Mouse (Mus musculus): Measurements from ENCODE around the gene Tnfsf12. TPM values are rescaled to one million over a fixed set of nuclear protein-coding genes. Genes with fewer than 3 reads are reported as not detected.
A peak's percentile ranks its signal among the peaks of the same experiment; 100 is the strongest.

The Tnfsf12 gene
- polyA plus RNA-seq, 1 experiment from 2014 or later, result 3.9 TPM

DNA sequence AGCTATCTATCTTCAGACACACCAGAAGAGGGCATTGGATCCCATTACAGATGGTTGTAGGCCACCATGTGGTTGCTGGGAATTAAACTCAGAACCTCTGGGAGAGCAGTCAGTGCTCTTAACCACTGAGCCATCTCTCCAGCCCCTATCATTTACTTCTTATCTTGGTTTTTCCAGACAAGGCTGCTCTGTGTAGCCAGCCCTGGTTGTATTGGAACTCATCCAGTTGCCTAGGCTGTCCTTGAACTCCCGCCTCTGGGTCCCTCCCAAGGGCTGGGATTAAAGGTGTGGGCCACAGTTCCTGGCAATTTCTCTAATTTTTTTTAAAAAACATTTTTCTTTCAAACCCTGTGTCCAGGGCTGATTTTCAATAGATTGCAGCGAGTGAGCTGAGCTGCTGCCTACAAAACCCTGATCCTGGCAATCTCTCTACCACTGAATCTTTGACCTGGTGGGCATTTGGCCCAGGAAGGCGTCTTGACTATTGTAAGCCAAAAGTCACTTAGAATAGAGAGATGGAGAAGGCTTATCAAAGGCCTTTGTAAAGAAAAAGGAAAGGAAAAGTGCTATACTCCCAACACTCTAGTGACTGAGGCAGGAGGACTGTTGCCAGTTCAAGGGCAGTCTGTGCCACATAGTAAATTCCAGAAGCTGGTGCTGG, 34.3 kb downstream of the Tnfsf12 start:
- WGBS, result 81% methylated on average over 3 of the region's 3 CpGs
- no peak for ATAC-seq (ENCODE audit: insufficient number of reproducible peaks, insufficient read depth, low FRiP score, low TSS enrichment)
- Histone ChIP-seq H3K36me3 (peaks cover 62% of the 10 kb centered on the region), H3K4me2 (replicated peaks) (peak overlapping the region; percentile 55), H3K4me3 (peak overlapping the region; percentile 52), H3K27me3 (no peaks in the 10 kb centered on the region), H3K9me3 (no peaks in the 10 kb centered on the region), H3K27ac (peak overlapping the region; percentile 96), H3K9ac (peak overlapping the region; percentile 72; the same call in 1 of the 2 replicates), H3K4me1 (peaks cover 23% of the 10 kb centered on the region)

DNA sequence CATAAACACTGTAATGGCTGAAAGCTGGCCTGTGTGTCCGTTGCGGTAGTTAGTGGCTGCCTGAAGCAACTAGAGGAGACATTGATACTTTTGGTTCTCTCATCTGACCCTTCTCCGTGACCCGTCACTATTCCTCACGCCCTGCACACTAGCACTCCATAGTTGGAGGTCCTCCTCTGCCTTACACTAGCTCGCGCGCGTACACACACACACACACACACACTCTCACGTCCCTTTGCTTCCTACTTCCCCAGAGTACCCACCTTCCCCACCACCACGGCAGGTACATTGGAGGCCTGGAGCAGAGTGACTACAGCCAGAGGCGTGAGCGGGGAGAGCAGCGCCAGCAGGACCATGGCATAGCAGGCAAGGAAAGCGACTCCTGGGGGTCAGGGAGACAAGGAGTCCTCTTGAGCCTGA, 38.2 kb downstream of the Tnfsf12 start:
- Histone ChIP-seq H3K36me3 (peaks cover 57% of the 10 kb centered on the region), H3K9me3 (no peaks in the 10 kb centered on the region), H3K9ac (0 out of 2 replicates have a peak overlapping the region, but pooled peaks have one; percentile 0), H3K4me1 (peaks cover 39% of the 10 kb centered on the region), H3K4me3 (no peak overlapping the region), H3K27ac (peak overlapping the region; percentile 41; the same call in 1 of the 2 replicates), H3K27me3 (no peaks in the 10 kb centered on the region), H3K4me2 (replicated peaks) (no peak overlapping the region)
- 83% methylated on average over 15 of the region's 15 CpGs for WGBS
- ATAC-seq (ENCODE audit: insufficient number of reproducible peaks, insufficient read depth, low FRiP score, low TSS enrichment), result no peak

DNA sequence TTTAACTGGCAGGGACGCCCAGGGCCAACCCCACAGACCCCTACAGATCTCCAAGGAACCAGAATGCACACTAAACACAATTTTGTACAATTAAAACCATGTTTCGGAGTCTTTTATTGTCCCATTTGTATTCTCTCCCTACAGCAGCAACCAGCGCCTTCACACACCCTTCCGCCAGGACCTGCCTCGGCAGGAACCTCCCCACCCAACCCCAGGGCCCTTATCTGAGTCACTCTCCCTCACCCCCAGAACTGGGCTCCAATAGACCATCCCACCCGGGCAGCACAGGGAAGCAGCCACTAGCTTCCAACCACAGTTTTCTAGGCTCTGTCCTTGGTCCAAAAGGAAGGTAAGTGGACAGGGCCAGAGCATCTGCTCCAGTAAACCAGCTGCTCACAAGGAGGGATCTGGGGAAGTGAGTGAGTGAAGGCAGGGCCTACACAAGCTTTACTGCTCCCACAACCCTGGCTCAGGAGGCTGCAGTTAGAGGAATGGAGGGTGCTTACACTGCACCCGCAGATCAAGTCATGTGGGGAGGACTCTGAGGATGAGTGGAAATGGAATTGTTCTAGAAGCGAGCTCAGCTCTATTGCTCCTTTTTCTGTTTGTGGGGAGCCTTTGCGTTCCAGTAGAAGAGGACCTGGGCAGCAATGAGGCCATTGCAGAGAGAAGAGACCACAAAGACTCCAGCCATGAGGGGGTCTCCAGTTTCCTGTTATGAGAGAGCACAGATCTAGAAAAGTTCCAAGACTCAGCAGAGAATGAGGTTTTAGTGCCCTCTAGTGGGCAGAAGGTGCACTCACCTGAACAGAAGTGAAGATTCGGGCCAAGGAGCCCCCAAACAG, 38.8 kb downstream of the Tnfsf12 start:
- peaks cover 39% of the 10 kb centered on the region for H3K4me1 ChIP-seq
- WGBS, result 76% methylated on average over 10 of the region's 10 CpGs
- peaks cover 63% of the 10 kb centered on the region for H3K36me3 ChIP-seq
- no peak overlapping the region for H3K9ac ChIP-seq
- peak overlapping the region; percentile 73 for H3K27ac ChIP-seq
- no peak overlapping the region for H3K4me2 ChIP-seq (replicated peaks)
- no peaks in the 10 kb centered on the region for H3K9me3 ChIP-seq
- no peak for ATAC-seq (ENCODE audit: insufficient number of reproducible peaks, insufficient read depth, low FRiP score, low TSS enrichment)
- 0 out of 2 replicates have a peak overlapping the region, but pooled peaks have one; percentile 7 for H3K4me3 ChIP-seq
- no peaks in the 10 kb centered on the region for H3K27me3 ChIP-seq

DNA sequence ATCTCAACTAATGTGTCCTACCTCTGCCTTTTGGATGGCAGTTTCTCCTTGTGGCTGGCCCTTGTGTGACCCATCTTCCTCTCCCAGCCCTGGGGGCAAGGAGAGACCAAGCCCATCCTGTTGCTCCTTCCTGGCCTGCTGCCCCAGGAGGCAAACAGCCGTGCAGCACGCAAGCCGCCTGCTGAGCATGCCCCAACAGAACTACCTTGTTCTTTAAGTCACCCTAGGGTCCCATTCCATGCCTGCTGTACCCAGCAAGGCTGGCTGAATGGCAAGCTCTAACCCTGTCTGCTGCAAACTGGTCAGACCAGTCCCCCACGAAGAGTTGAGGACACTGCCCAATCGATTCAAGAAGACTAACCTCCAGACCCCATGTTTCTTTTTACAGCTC, 39.6 kb downstream of the Tnfsf12 start:
- H3K9me3 ChIP-seq, result no peaks in the 10 kb centered on the region
- H3K27me3 ChIP-seq, result no peaks in the 10 kb centered on the region
- H3K27ac ChIP-seq, result no peak overlapping the region
- no peak overlapping the region for H3K9ac ChIP-seq
- peaks cover 70% of the 10 kb centered on the region for H3K36me3 ChIP-seq
- ATAC-seq (ENCODE audit: insufficient number of reproducible peaks, insufficient read depth, low FRiP score, low TSS enrichment), result no peak
- peaks cover 32% of the 10 kb centered on the region for H3K4me1 ChIP-seq
- 0 out of 2 replicates have a peak overlapping the region, but pooled peaks have one; percentile 8 for H3K4me2 ChIP-seq (replicated peaks)
- H3K4me3 ChIP-seq, result no peak overlapping the region
- 63% methylated on average over 5 of the region's 5 CpGs for WGBS

DNA sequence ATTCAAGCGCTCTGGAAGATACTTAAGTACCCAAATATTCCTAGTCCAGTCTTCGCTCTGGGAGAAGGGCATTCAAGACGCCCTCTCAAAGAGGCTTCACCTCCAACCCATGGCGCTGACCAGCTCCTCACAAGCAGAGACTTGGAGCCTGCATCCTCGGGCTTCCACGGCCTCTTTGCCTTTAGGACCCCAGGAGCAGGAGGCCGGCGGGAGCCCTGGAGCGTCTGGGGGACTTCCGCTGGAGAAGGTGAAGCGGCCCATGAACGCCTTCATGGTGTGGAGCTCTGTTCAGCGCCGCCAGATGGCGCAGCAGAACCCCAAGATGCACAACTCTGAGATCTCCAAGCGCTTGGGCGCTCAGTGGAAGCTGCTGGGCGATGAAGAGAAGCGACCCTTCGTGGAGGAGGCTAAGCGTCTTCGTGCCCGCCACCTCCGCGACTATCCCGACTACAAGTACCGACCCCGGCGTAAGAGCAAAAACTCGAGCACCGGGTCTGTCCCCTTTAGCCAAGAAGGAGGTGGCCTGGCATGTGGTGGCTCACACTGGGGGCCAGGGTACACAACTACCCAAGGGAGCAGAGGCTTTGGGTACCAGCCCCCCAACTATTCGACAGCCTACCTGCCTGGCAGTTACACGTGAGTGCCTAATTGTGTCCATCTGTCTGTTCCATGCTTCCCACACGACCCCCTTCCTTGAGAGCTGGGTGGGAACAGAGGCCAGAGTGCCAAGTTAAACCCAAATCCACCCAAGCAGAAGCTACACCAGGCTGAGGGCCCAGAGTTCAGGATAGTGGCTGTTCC, 40.2 kb downstream of the Tnfsf12 start, which contains the start of gene Sox15:
Gene Sox15 (plus strand): TSS at position 51 of the 801 bp plus-strand sequence.
- Histone ChIP-seq H3K36me3 (peaks cover 76% of the 10 kb centered on the region), H3K4me1 (peaks cover 29% of the 10 kb centered on the region), H3K4me2 (replicated peaks) (0 out of 2 replicates have a peak within 1 kb of the TSS, but pooled peaks have one; percentile 8), H3K27ac (peak within 1 kb of the TSS; percentile 72), H3K4me3 (peak within 1 kb of the TSS; percentile 12; the same call in 1 of the 2 replicates), H3K9me3 (no peaks in the 10 kb centered on the region), H3K9ac (peak within 1 kb of the TSS; percentile 42; the same call in 1 of the 2 replicates), H3K27me3 (no peaks in the 10 kb centered on the region)
- WGBS, result 19% methylated on average over 34 of the region's 34 CpGs
- peak; percentile 18; the same call in 1 of the 2 replicates for ATAC-seq (ENCODE audit: insufficient number of reproducible peaks, insufficient read depth, low FRiP score, low TSS enrichment)

DNA sequence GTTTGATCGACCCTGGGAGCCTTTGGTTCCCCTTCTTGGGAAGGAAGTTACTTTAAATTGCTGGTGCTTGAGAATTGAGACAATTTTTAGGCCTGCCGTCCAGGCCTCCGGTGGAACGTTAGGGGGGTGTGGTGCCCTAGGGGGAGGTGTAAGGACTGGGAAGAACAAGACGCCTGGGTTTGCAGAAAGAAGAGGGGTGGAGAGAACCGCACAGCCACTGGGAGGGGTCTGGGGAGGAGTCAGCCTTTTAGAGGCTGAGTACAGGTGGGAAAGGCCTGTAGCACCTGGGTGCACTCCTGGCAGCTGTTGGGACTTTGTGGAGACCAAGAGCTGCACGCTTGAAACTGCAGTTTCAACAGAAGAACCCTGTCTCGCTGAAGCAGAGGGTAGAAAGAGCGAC, 40.9 kb downstream of the Tnfsf12 start:
- H3K4me2 ChIP-seq (replicated peaks), result 0 out of 2 replicates have a peak overlapping the region, but pooled peaks have one; percentile 8
- peaks cover 81% of the 10 kb centered on the region for H3K36me3 ChIP-seq
- 28% methylated on average over 9 of the region's 9 CpGs for WGBS
- no peak overlapping the region for H3K4me3 ChIP-seq
- H3K9me3 ChIP-seq, result no peaks in the 10 kb centered on the region
- H3K27me3 ChIP-seq, result no peaks in the 10 kb centered on the region
- peak overlapping the region; percentile 2; the same call in 1 of the 2 replicates for H3K9ac ChIP-seq
- H3K27ac ChIP-seq, result peak overlapping the region; percentile 72
- H3K4me1 ChIP-seq, result peaks cover 29% of the 10 kb centered on the region
- no peak for ATAC-seq (ENCODE audit: insufficient number of reproducible peaks, insufficient read depth, low FRiP score, low TSS enrichment)

DNA sequence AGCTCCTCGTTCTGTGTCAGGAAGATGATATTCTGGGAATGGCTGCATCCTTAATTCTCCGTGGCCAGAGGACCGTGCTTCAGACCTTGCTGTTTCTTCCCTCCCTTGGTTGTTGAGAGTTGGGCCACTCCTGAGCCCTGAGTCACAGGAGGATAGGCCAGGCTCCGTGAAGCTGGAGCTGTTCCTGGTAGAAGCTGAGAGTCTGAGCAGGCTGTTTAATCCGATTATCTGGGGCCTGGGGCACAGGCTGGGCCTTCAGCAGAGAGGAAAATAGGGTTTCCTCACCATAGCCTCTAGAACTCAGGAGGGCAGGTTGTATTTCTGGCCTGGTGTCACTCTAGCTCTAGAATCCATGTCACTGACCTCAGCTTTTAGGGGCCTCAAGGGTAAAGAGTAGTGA, 42.2 kb downstream of the Tnfsf12 start:
- WGBS, result 54% methylated on average over 5 of the region's 5 CpGs
- 0 out of 2 replicates have a peak overlapping the region, but pooled peaks have one; percentile 7 for H3K9ac ChIP-seq
- no peaks in the 10 kb centered on the region for H3K9me3 ChIP-seq
- no peak overlapping the region for H3K4me3 ChIP-seq
- no peak overlapping the region for H3K4me2 ChIP-seq (replicated peaks)
- H3K4me1 ChIP-seq, result peaks cover 29% of the 10 kb centered on the region
- H3K36me3 ChIP-seq, result peaks cover 82% of the 10 kb centered on the region
- ATAC-seq (ENCODE audit: insufficient number of reproducible peaks, insufficient read depth, low FRiP score, low TSS enrichment), result no peak
- peak overlapping the region; percentile 30; the same call in 1 of the 2 replicates for H3K27ac ChIP-seq
- no peaks in the 10 kb centered on the region for H3K27me3 ChIP-seq

DNA sequence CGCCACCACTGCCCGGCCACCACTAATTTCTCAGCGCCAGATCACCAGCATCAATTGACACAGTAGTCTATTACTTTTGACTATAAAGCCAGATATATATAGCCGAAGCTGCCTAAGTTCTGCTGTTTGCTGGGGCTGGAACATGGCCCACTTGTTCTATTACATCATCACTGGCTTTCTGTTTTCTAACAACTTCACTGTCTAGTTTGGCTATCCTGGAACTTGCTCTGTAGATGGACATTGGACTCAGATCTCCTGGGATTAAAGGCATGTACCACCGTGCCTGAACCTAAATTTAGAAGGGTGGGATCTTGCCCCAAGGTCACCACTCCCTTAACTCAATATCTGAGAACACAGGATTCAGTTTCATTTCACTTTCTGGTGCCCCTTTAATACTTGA, 49.8 kb downstream of the Tnfsf12 start:
- H3K9ac ChIP-seq, result no peak overlapping the region
- no peak overlapping the region for H3K4me2 ChIP-seq (replicated peaks)
- H3K4me1 ChIP-seq, result no peaks in the 10 kb centered on the region
- WGBS, result 92% methylated on average over 5 of the region's 5 CpGs
- no peak overlapping the region for H3K4me3 ChIP-seq
- H3K27ac ChIP-seq, result no peak overlapping the region
- ATAC-seq (ENCODE audit: insufficient number of reproducible peaks, insufficient read depth, low FRiP score, low TSS enrichment), result no peak
- H3K9me3 ChIP-seq, result no peaks in the 10 kb centered on the region
- H3K36me3 ChIP-seq, result peaks cover 95% of the 10 kb centered on the region
- no peaks in the 10 kb centered on the region for H3K27me3 ChIP-seq

MicroRNA genes within 50 kb of the gene (microRNA counts, 519-probe panel; counts per million panel counts)
- microRNA mmu-miR-1934, result 460 counts per million, percentile 65 among the panel's probes with 10 or more counts

Small RNAs within 50 kb of the gene (microRNA-seq; reads per million reads assigned to microRNA genes)
- 3.3 reads per million, percentile 15 among the genes with 10 or more reads in this experiment for gene Mir1934

Other genes with a start within 250 kb of the Tnfsf12 start
- 2.4 and 2.8 TPM in 2 replicates for gene Dnah2, start 146.7 kb downstream of the Tnfsf12 start, polyA plus RNA-seq (2016; fragmentation: Nextera tagmentation; extraction: Ambion mirVana)
- gene Efnb3, start 135.6 kb downstream of the Tnfsf12 start, polyA plus RNA-seq (2016; fragmentation: Nextera tagmentation; extraction: Ambion mirVana), result 57.0 and 61.9 TPM in 2 replicates
- gene Wrap53, start 115.6 kb downstream of the Tnfsf12 start, polyA plus RNA-seq (2016; fragmentation: Nextera tagmentation; extraction: Ambion mirVana), result 29.4 and 36.2 TPM in 2 replicates
- 159 and 161 TPM in 2 replicates for gene Trp53, start 115.5 kb downstream of the Tnfsf12 start, polyA plus RNA-seq (2016; fragmentation: Nextera tagmentation; extraction: Ambion mirVana)
- gene Atp1b2, start 89.9 kb downstream of the Tnfsf12 start, polyA plus RNA-seq (2016; fragmentation: Nextera tagmentation; extraction: Ambion mirVana), result 4.2 and 5.3 TPM in 2 replicates
- not detected in 2 replicates for gene Shbg, start 77.9 kb downstream of the Tnfsf12 start, polyA plus RNA-seq (2016; fragmentation: Nextera tagmentation; extraction: Ambion mirVana)
- 25.4 and 25.8 TPM in 2 replicates for gene Sat2, start 73.8 kb downstream of the Tnfsf12 start, polyA plus RNA-seq (2016; fragmentation: Nextera tagmentation; extraction: Ambion mirVana)
- 52.2 and 58.4 TPM in 2 replicates for gene Fxr2, start 62.9 kb downstream of the Tnfsf12 start, polyA plus RNA-seq (2016; fragmentation: Nextera tagmentation; extraction: Ambion mirVana)
- gene Sox15, start 40.5 kb downstream of the Tnfsf12 start, polyA plus RNA-seq (2016; fragmentation: Nextera tagmentation; extraction: Ambion mirVana), result 0.36 TPM in 1 of 2 replicates, not detected in the other
- gene Mpdu1, start 33.2 kb downstream of the Tnfsf12 start, polyA plus RNA-seq (2016; fragmentation: Nextera tagmentation; extraction: Ambion mirVana), result 63.3 and 67.9 TPM in 2 replicates
- 8.0 and 8.5 TPM in 2 replicates for gene Cd68, start 29.7 kb downstream of the Tnfsf12 start, polyA plus RNA-seq (2016; fragmentation: Nextera tagmentation; extraction: Ambion mirVana)
- gene Eif4a1, start 23.4 kb downstream of the Tnfsf12 start, polyA plus RNA-seq (2016; fragmentation: Nextera tagmentation; extraction: Ambion mirVana), result 561 and 632 TPM in 2 replicates
- gene Senp3, start 13.8 kb downstream of the Tnfsf12 start, polyA plus RNA-seq (2016; fragmentation: Nextera tagmentation; extraction: Ambion mirVana), result 134 and 147 TPM in 2 replicates
- gene Tnfsf13, start 10.1 kb downstream of the Tnfsf12 start, polyA plus RNA-seq (2016; fragmentation: Nextera tagmentation; extraction: Ambion mirVana), result 0.50 TPM in 2 replicates
- 2.5 and 3.5 TPM in 2 replicates for gene Tnfsfm13, start 249 bp upstream of the Tnfsf12 start, polyA plus RNA-seq (2016; fragmentation: Nextera tagmentation; extraction: Ambion mirVana)
- 27.9 and 32.7 TPM in 2 replicates for gene Polr2a, start 62.8 kb upstream of the Tnfsf12 start, polyA plus RNA-seq (2016; fragmentation: Nextera tagmentation; extraction: Ambion mirVana)
- not detected in 2 replicates for gene Slc35g3, start 66.1 kb upstream of the Tnfsf12 start, polyA plus RNA-seq (2016; fragmentation: Nextera tagmentation; extraction: Ambion mirVana)
- gene Zbtb4, start 70.1 kb upstream of the Tnfsf12 start, polyA plus RNA-seq (2016; fragmentation: Nextera tagmentation; extraction: Ambion mirVana), result 2.1 and 2.4 TPM in 2 replicates
- gene Chrnb1, start 100.1 kb upstream of the Tnfsf12 start, polyA plus RNA-seq (2016; fragmentation: Nextera tagmentation; extraction: Ambion mirVana), result 11.1 and 11.9 TPM in 2 replicates
- 1.7 and 2.2 TPM in 2 replicates for gene Fgf11, start 106.0 kb upstream of the Tnfsf12 start, polyA plus RNA-seq (2016; fragmentation: Nextera tagmentation; extraction: Ambion mirVana)
- gene Tmem102, start 109.8 kb upstream of the Tnfsf12 start, polyA plus RNA-seq (2016; fragmentation: Nextera tagmentation; extraction: Ambion mirVana), result 2.9 and 3.0 TPM in 2 replicates
- not detected in 2 replicates for gene Gm39566, start 119.4 kb upstream of the Tnfsf12 start, polyA plus RNA-seq (2016; fragmentation: Nextera tagmentation; extraction: Ambion mirVana)
- not detected in 2 replicates for gene Spem2, start 122.6 kb upstream of the Tnfsf12 start, polyA plus RNA-seq (2016; fragmentation: Nextera tagmentation; extraction: Ambion mirVana)
- 0.29 and 0.58 TPM in 2 replicates for gene Spem1, start 126.3 kb upstream of the Tnfsf12 start, polyA plus RNA-seq (2016; fragmentation: Nextera tagmentation; extraction: Ambion mirVana)
- 13.0 and 13.1 TPM in 2 replicates for gene Nlgn2, start 141.9 kb upstream of the Tnfsf12 start, polyA plus RNA-seq (2016; fragmentation: Nextera tagmentation; extraction: Ambion mirVana)
- 351 and 399 TPM in 2 replicates for gene Tmem256, start 142.7 kb upstream of the Tnfsf12 start, polyA plus RNA-seq (2016; fragmentation: Nextera tagmentation; extraction: Ambion mirVana)
- gene Plscr3, start 150.5 kb upstream of the Tnfsf12 start, polyA plus RNA-seq (2016; fragmentation: Nextera tagmentation; extraction: Ambion mirVana), result 122 and 127 TPM in 2 replicates
- gene Tnk1, start 162.9 kb upstream of the Tnfsf12 start, polyA plus RNA-seq (2016; fragmentation: Nextera tagmentation; extraction: Ambion mirVana), result 2.4 and 2.5 TPM in 2 replicates
- gene Tmem95, start 182.2 kb upstream of the Tnfsf12 start, polyA plus RNA-seq (2016; fragmentation: Nextera tagmentation; extraction: Ambion mirVana), result not detected in 2 replicates
- gene Kctd11, start 185.6 kb upstream of the Tnfsf12 start, polyA plus RNA-seq (2016; fragmentation: Nextera tagmentation; extraction: Ambion mirVana), result 2.9 and 3.0 TPM in 2 replicates
- gene Acap1, start 199.7 kb upstream of the Tnfsf12 start, polyA plus RNA-seq (2016; fragmentation: Nextera tagmentation; extraction: Ambion mirVana), result 0.83 and 1.3 TPM in 2 replicates
- gene 2810408A11Rik, start 205.1 kb upstream of the Tnfsf12 start, polyA plus RNA-seq (2016; fragmentation: Nextera tagmentation; extraction: Ambion mirVana), result 21.4 and 23.6 TPM in 2 replicates
- 14.2 and 15.9 TPM in 2 replicates for gene Neurl4, start 205.2 kb upstream of the Tnfsf12 start, polyA plus RNA-seq (2016; fragmentation: Nextera tagmentation; extraction: Ambion mirVana)
- 84.8 and 92.0 TPM in 2 replicates for gene Gps2, start 218.0 kb upstream of the Tnfsf12 start, polyA plus RNA-seq (2016; fragmentation: Nextera tagmentation; extraction: Ambion mirVana)
- gene Eif5a, start 226.1 kb upstream of the Tnfsf12 start, polyA plus RNA-seq (2016; fragmentation: Nextera tagmentation; extraction: Ambion mirVana), result 1,661 and 1,669 TPM in 2 replicates
- 10.7 and 11.4 TPM in 2 replicates for gene Ybx2, start 239.9 kb upstream of the Tnfsf12 start, polyA plus RNA-seq (2016; fragmentation: Nextera tagmentation; extraction: Ambion mirVana)

Data from embryonic facial prominence, embryonic 12.5 days (tissue).